Mouse (Mus musculus) telencephalon, adult 2 months (tissue): ENCODE measurements at regions not wholly inside any gene's neighbourhood (a gene's known extent, or its start where the extent isn't known, plus 50 kb on each side); places are given as distances from the start of the nearest gene placed in this dataset.

Source experiments
- DNase-seq: peaks from one replicate; pipeline ENCODE4 v3.0.0-alpha.2; 2011; ENCODE audit warnings: low read depth, low spot score

- DNase-seq, result no peak
These were observed 153.6 kb downstream of the Thbs2 start for GRCm38 (mm10) chr17:14540269-14540975.

- DNase-seq, result no peak
These were observed 154.4 kb downstream of the Thbs2 start for GRCm38 (mm10) chr17:14539651-14540050.

GRCm38 (mm10) chr17:14539191-14539590 is 154.8 kb downstream of the Thbs2 start:
- no peak for DNase-seq

- no peak for DNase-seq
These were observed 155.5 kb downstream of the Thbs2 start for GRCm38 (mm10) chr17:14538527-14538926.

- DNase-seq, result no peak
These were observed 161.1 kb downstream of the Thbs2 start for GRCm38 (mm10) chr17:14532979-14533314.

GRCm38 (mm10) chr17:14532298-14532978 is 161.6 kb downstream of the Thbs2 start:
- no peak for DNase-seq

- DNase-seq, result no peak
These were observed 162.2 kb downstream of the Thbs2 start for GRCm38 (mm10) chr17:14531796-14532195.

- DNase-seq, result no peak
These were observed 166.3 kb downstream of the Thbs2 start for GRCm38 (mm10) chr17:14527691-14528090.

GRCm38 (mm10) chr17:14525255-14525654 is 168.8 kb downstream of the Thbs2 start:
- no peak for DNase-seq

GRCm38 (mm10) chr17:14524426-14525236 is 169.4 kb downstream of the Thbs2 start:
- DNase-seq, result no peak

- DNase-seq, result no peak
These were observed 172.0 kb downstream of the Thbs2 start for GRCm38 (mm10) chr17:14522011-14522410.

GRCm38 (mm10) chr17:14520565-14520964 is 173.5 kb downstream of the Thbs2 start:
- DNase-seq, result no peak

GRCm38 (mm10) chr17:14519367-14519766 is 174.7 kb downstream of the Thbs2 start:
- no peak for DNase-seq

- no peak for DNase-seq
These were observed 175.8 kb downstream of the Thbs2 start for GRCm38 (mm10) chr17:14518216-14518615.

- no peak for DNase-seq
These were observed 176.7 kb downstream of the Thbs2 start for GRCm38 (mm10) chr17:14517368-14517767.

GRCm38 (mm10) chr17:14516097-14516496 is 177.9 kb downstream of the Thbs2 start:
- no peak for DNase-seq

GRCm38 (mm10) chr17:14513454-14513853 is 180.6 kb downstream of the Thbs2 start:
- DNase-seq, result no peak

- no peak for DNase-seq
These were observed 183.5 kb downstream of the Thbs2 start for GRCm38 (mm10) chr17:14510486-14510885.

- DNase-seq, result no peak
These were observed 186.9 kb downstream of the Thbs2 start for GRCm38 (mm10) chr17:14507111-14507510.

- no peak for DNase-seq
These were observed 187.9 kb downstream of the Thbs2 start for GRCm38 (mm10) chr17:14506123-14506522.

GRCm38 (mm10) chr17:14505415-14505814 is 188.6 kb downstream of the Thbs2 start:
- DNase-seq, result no peak

GRCm38 (mm10) chr17:14503670-14504069 is 190.4 kb downstream of the Thbs2 start:
- no peak for DNase-seq

GRCm38 (mm10) chr17:14501341-14501740 is 192.7 kb downstream of the Thbs2 start:
- no peak for DNase-seq
